Mouse (Mus musculus) brain, embryonic 14.5 days (tissue): ENCODE measurements around the gene Ctbp2.

Experiments used
- CTCF ChIP-seq: fragments of 200-500 bp; IDR thresholded peaks from 2 replicates; pipeline ENCODE4 v1.5.1; 2012; ENCODE audit warnings: inconsistent platforms, mild to moderate bottlenecking, moderate library complexity, borderline replicate concordance; ENCODE audit not compliant: insufficient read depth, insufficient read length; ENCODE audit errors: extremely low read depth
- POLR2A ChIP-seq: fragments of 200-500 bp; IDR thresholded peaks from 2 replicates; pipeline ENCODE4 v1.6.1; 2012; ENCODE audit warnings: mild to moderate bottlenecking, inconsistent platforms, borderline replicate concordance; ENCODE audit not compliant: poor library complexity, insufficient read depth, insufficient read length, severe bottlenecking; ENCODE audit errors: extremely low read depth

- TF ChIP-seq CTCF (no peak), POLR2A (no peak)
Observed at GRCm38 (mm10) chr7:133011191-133011590, 113.0 kb downstream of the Ctbp2 start.
